Mouse (Mus musculus): ENCODE measurements around the gene Hist1h3g. TPM values are rescaled to one million over a fixed set of nuclear protein-coding genes. Genes with fewer than 3 reads are reported as not detected.
A peak's percentile ranks its signal among the peaks of the same experiment; 100 is the strongest.

The Hist1h3g gene
- total RNA-seq, 2 experiments from 2014 or later, result 60.4 to 191 TPM

DNA sequence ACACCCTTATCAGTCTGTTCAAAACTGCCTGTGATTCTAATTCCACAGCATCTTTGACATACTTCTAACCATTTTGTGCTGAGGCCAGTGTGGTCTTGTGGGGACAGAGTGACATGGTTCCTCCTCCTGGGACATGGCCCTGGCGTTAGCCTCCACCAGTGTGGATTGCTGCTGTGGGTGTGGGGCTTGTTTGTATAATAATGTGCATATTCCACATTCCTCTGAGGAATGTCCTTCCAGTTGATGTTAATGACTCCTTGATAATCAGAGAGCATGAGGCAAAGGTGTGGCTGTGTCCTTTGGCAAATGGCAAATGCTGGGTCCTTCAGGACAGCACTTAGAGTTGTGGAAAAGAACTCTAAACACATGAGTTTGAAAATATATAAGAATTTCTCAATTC is 21.7 kb upstream of the Hist1h3g start:
- no peak for ATAC-seq (replicated peaks; ENCODE audit: poor library complexity, severe bottlenecking)

DNA sequence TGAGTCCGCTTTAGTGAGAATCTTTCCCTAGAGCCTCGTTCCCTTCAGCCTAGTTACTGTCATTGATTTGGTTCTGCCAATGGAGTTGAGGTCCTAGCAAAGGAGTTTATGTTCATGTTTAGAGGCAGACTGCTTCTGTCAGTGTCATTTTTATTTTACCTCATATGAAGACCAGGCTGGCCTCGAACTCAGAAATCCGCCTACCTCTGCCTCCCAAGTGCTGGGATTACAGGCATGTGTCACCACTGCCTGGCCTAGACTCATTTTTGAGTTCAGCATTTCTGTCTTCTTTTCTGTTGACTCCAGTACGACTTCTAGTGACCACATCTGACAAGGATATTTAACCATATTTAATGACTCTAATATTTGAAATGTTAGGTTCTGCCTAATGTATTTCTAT is 19.9 kb upstream of the Hist1h3g start:
- ATAC-seq (replicated peaks; ENCODE audit: poor library complexity, severe bottlenecking), result no peak

DNA sequence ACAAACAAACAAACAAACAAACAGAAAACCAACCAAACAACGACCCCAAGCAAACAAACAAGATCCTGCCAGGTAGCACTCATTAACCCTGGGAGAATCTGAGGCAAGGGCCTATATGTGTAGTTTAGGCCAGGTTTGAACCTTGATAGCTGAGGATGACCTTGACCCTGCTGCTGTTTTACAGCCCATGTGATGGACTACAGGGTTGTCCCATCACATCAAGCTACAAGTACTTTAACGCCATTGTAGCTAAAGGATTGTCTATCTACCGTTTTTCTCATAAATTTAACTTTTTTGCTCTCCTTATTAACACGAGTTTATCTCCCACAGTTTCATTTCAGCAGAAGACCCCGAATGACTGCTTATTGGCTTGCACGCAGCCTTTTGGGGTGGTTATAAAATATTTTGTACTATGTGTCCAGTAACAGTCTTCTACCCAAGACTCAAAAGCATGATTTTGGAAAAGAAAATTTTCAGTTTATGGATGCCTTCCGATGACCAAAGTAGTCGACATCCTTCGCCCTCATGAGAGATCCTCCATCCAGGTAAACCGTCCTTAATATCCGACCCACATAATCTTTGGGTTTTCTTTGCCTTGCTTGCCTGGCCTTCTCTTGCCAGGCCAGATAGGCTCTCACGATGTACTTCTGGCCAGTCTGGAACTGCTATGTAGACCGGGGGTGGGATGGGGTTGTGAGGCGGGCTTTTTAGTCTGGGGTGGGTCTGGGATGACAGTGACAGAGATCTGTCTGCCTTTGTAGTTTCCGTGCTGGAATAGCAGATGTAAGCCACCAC is 19.2 kb upstream of the Hist1h3g start:
- ATAC-seq (replicated peaks; ENCODE audit: poor library complexity, severe bottlenecking), result no peak

DNA sequence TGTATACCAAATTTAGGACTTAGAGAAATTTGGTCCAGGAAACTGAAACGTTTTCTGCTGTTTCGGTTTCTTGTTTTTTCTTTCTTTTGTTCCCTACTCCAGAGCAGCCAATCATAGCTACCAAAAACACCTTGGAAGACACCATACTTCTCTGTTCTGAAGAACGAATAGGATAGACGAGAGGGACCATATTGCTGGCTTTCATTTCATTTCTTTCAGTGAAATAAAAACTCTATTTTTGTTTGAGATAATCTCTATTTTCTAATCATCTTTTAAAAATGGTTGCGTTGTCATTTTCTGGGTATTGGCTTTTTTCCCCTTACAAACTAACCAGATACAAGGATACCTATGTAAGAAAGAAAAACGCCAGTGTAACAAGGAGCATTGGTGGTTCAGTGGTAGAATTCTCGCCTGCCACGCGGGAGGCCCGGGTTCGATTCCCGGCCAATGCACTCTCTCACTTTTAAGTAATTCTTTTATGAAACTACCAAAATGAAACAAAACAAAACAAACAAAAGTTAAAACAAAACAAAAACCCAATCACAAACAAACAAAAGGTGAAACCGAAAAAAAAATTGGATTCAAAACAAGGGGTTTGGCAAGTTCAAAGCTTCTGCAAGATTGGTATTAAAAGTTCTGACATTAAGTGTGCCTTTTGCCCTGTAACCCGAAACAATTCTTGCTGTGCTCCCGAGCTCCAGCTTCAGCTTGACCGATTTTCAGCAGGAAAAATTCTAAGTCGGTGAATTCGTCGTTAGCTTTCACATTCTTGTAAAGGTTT is 18.2 kb upstream of the Hist1h3g start:
- peak; percentile 28; the same call in 1 of the 2 replicates for ATAC-seq (replicated peaks; ENCODE audit: poor library complexity, severe bottlenecking)

DNA sequence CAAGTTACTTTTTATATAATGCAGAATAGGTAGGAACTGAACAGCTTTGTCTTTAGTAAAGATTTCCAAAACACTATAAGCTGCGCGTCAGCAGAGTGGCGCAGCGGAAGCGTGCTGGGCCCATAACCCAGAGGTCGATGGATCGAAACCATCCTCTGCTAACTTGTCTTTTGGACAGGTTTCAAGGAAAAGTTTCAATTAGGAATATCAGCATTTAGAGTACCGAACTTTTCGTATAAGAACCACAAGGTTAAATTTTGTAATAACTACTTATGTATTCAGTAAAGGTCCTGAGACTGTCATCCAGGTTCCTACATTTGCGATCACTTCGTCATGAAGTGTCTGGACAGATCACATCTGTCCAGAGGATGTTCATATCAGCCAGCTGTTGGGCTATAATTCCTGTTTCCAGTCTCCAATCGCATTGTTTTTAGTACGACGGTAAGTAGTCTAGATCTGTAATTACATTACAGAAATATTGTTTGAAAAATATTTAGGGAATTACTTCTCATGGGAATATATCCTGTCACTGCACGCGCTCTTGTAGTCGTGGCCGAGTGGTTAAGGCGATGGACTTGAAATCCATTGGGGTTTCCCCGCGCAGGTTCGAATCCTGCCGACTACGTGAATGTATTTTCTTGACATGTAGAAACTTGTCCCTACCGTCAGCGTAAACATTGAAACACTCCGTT is 17.5 kb upstream of the Hist1h3g start:
- peak; percentile 36 for ATAC-seq (replicated peaks; ENCODE audit: poor library complexity, severe bottlenecking)

DNA sequence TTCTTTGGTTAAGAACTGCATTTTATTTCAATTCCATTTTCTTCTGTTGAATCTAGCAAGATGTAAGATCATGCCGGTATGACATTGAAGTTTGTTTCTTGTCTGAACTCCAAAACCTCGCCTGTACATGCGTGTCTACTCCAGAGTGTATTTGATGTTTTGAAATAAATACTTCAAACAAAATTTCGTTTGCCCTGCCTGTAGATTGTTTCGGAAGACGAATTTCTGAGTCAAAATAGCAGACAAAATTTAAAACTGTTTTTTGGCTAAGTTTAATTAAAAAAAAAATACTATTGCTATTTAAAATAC is 17.0 kb upstream of the Hist1h3g start:
- ATAC-seq (replicated peaks; ENCODE audit: poor library complexity, severe bottlenecking), result no peak

DNA sequence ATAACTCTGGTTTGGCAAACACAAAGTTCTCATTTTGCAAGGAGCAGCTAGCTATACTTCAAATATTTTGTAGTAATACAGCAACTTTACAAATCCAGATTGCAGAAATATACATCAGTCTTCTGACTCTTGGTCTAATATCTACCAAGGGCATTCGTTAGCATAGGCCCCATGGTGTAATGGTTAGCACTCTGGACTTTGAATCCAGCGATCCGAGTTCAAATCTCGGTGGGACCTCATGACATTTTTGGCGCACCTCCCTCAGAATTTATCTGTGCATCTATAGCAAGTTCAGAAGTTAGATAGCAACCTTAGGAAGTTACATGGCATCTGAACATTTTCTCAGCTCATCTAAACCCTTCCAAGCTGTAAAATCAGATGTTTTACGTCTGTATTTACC is 16.3 kb upstream of the Hist1h3g start:
- peak; percentile 51 for ATAC-seq (replicated peaks; ENCODE audit: poor library complexity, severe bottlenecking)

DNA sequence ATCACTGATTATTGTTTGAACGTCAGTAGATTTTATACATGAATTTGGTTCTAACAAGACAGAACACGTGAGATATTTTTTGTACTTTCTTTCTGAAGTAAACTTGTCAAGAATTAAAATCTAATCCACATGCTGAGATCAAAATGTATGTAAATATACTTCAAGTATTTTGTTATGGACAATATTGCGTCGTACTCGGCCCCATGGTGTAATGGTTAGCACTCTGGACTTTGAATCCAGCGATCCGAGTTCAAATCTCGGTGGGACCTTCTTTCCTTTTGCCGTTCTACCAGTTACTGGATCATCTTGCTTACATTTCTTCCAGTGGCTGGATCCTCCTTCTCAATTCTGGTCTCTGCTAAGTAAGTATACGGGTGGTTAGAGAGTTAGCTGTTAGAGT is 15.8 kb upstream of the Hist1h3g start:
- peak; percentile 21 for ATAC-seq (replicated peaks; ENCODE audit: poor library complexity, severe bottlenecking)

DNA sequence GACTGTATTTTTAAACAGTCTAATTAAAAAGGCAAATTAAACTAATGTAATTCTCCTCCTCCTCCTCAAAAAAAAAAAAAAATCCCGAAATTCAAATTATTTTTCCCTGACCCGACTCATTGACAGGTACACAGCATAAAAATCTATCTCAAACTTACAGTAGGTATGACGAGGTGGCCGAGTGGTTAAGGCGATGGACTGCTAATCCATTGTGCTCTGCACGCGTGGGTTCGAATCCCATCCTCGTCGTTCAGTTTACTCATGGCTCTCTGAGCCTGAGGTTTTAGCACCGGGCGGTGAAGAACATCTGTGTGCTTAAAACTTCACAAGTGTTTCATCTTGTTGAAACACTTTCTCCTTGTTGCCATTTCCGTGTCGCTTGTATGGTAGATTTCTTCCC is 13.5 kb upstream of the Hist1h3g start:
- ATAC-seq (replicated peaks; ENCODE audit: poor library complexity, severe bottlenecking), result peak; percentile 17; the same call in 1 of the 2 replicates

DNA sequence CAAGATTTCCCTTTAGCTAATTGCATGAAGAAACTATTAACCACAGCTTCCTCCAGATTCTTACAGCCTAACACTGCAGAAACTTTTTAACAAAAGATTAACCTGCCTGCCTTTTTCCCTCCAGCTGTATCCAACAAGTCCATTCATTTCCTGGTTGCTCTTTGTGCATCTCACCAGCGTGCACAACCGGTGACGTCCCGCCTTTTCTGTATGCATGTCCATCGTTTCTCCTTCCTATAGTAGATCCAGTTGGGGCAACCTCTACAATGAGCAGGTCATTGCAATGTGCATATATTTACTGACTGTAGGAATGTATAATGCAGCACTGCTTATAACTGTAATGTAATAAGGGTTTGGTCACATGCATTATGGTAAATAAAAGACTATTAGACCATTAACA is 11.2 kb upstream of the Hist1h3g start:
- no peak for ATAC-seq (replicated peaks; ENCODE audit: poor library complexity, severe bottlenecking)

DNA sequence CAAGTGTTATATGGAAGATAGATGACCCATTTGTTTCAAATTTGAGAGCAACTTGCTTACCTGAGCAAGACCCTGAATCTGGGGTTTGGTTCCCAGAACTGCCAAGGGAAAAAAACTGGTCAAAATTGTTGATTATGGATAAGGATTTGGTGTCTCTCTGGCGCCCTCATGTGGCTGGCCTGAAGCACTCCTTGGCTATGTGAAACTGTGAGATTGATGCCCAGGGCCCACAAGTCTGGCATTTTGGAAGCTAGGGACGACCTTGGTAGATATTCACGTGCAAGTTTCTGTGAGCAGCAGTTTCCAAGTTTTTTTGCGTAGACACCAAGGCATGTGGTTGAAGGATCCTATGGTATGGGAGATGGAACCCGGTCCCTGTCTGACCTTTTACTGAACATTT is 10.6 kb upstream of the Hist1h3g start:
- ATAC-seq (replicated peaks; ENCODE audit: poor library complexity, severe bottlenecking), result peak; percentile 60

DNA sequence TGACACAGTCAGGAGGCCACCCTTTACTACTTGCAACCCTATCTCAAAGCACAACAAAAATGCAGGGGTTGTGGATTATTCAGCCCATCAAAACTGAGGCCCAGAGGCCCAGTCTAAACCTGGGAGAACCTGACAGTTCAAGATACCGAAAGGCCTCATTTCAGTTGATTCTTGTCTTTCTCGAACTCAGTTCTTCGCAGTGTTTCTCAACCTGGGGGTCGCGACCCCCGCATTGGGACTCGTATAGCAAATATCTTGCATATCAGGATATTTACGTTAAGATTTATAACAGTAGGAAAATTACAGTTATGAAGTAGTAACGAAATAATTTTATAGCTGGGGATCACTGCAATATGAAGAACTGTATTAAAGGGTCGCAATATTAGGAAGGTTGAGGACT is 9.3 kb upstream of the Hist1h3g start:
- ATAC-seq (replicated peaks; ENCODE audit: poor library complexity, severe bottlenecking), result no peak

DNA sequence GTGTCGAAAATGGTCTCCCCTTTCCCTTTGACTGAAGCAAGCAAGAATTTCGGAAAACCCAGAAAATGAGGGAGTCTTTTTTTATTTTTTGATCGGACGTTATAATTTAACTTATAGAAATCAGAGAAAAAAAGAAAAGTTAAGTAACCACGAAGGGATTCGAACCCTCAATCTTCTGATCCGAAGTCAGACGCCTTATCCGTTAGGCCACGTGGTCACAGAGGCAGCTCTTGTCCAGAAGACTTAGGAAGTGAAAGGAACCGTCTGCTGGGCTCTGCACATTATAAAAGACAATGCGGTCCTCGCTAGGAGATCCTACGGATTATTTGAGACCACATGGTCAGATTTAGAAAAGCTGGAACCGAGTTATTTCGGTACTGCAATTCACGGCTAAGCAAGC is 8.9 kb upstream of the Hist1h3g start:
- peak; percentile 35 for ATAC-seq (replicated peaks; ENCODE audit: poor library complexity, severe bottlenecking)

DNA sequence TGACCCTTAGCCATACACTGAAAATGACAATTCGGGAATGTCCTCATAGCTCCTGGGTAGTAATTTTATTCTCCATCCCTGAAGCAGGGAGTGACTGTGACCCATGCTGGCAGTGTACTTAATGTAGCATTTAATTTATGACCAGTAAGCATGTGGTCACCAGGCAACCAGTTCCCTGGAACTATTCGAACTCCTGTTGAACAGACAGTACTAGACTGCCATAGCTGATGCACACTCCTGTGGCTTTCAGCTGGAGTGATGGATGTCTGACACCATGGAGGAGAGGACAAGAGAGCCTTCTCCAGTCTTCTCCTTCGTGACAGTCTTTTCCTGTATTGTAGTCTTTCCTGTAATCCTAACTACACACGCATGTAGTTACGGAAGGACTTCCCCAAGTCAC is 6.2 kb upstream of the Hist1h3g start:
- ATAC-seq (replicated peaks; ENCODE audit: poor library complexity, severe bottlenecking), result no peak

DNA sequence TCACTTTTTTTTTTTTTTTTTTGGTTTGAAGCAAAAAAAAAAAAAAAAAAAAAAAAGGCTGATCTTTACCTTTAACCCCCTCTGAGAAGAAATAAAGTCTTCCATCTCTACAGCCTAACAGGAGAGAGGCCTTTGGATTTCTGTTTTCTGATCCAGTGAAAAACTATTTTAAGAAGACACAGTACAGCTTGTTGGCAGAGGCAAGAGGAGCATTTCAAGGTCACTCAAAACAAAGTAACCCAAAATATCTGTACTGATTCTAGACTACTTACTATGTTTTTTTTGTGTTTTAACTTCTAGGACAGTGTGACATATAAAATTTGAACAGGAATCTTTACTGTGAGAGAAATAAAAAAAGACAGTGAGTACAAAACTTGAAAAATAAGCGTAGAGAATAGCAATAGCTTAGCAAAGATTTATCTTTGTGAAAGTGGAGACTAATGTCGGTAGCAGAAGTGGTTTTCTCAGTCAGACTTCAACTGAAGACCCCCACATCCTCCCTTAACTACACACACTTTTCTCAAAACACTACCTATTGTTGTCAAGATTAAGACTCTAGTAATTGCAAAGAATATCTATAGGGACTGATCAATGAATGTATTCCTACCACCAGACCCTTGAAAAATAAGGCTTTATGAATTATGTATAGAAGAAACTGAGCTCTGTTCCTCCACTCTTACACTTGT is 5.6 kb upstream of the Hist1h3g start:
- ATAC-seq (replicated peaks; ENCODE audit: poor library complexity, severe bottlenecking), result no peak

DNA sequence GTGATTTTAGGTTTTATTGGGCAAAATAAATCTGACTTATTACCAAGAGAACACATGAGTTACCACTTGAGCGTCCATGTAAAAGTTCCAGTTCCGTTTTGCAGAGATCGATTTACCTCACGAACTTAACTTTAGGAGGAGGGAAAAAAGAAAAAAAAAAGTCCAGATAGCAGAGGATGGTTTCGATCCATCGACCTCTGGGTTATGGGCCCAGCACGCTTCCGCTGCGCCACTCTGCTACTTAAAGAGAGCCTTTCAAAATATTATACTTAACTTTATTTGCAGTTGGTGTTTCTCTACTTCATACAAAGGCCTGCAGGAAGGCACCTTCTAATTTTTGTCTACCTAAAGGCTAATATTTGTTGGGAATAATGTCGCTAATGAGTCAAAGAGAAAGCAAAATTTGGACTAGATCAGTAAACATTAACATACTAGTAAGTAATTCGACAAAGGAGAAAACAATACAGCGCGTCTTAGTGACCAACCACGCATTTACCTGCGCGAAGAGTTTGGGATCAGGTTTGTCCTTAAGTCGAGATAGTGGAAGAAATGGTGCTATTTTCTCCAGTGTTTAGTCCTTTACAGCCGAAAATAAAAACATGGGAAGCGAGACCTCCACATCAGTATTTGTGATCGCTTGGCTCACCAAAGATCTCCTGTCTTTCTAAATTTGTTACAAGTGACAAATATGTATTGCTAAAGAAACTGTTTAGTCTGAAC is 4.9 kb upstream of the Hist1h3g start:
- no peak for ATAC-seq (replicated peaks; ENCODE audit: poor library complexity, severe bottlenecking)

DNA sequence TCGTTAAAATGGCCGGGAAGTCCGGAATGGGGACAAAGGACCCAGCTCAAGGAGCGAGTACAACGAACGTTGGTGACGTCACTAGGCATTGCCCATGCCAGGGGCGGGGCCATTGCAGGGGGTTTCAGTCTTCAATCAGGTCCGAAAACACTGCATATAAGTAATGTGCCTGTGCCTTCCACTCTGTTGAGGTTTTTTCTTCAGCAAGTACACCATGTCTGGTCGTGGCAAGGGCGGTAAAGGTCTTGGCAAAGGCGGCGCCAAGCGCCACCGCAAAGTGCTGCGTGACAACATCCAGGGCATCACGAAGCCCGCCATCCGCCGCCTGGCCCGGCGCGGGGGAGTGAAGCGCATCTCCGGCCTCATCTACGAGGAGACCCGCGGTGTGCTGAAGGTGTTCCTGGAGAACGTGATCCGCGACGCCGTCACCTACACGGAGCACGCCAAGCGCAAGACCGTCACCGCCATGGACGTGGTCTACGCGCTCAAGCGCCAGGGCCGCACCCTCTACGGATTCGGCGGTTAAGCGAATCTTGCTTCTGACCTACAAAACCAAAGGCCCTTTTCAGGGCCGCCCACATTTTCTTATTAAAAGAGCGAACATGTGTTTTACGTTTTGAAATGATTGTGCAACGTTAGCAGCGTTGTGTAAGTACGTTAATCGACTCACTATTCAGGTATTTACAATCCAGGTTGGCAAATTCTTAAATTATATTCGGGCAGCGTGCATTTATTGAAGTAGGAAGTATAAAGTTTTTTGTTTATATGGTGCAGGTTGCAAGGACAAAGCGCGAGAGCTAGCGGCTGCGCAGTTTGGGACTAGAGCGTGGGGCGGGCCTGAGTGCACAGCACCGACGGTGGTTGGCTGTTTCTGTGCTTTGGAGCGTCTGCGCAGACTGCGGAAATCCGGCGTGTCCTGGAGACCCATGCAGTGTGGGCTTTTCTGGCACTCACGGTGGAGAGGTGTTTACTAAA is 4.0 kb upstream of the Hist1h3g start, which contains the start of gene Hist1h4h:
Gene Hist1h4h (plus strand): TSS at position 150 of the 975 bp plus-strand sequence.
- peak; percentile 62 for ATAC-seq (replicated peaks; ENCODE audit: poor library complexity, severe bottlenecking)

DNA sequence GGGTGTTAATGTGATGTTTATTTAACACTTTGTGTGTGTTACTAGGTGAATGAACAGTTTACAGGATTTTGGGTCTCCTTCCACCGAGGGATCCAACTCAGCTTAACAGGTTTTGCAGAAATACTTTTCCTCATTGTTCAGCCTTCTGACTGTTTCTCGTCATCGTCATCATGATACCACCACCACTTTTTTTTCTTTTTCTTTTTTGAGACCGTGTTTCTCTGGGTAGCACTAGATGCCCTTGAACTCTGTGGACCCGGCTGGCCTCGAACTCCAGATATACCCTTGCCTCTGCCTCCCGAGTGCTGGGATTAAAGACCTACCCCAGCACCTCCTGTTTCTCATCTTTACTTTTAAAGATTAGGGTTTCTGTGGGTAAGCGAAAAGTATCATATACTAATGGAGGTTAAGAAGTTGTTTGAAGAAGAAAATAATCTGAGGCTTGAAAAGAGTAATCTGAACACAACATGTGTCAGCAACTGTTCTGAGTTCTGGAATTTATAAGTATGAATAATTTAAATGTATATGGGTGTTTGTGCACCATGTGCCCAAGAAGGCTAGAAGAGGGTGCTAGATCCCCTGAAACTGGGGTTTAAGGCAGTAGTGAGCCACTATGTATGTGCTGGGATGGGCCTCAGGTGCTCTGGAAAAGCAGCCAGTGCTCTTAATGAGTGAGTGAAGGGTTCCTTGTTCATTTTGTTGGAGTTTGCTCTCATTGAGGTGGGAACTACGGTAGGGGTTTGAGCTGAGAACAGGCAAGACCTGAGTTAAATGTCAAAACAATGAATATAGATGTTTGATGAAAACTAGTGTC is 2.8 kb upstream of the Hist1h3g start:
- no peak for ATAC-seq (replicated peaks; ENCODE audit: poor library complexity, severe bottlenecking)

Data from granulocyte monocyte progenitor cell, adult 5-6 weeks (primary cell).